Mouse (Mus musculus) C2C12 (cell line): ENCODE results near the gene Cfap221.

ENCODE experiments used
- CTCF ChIP-seq: IDR thresholded peaks from one replicate; pipeline ENCODE4 v1.5.1; 2011; ENCODE audit not compliant: control insufficient read depth, insufficient read depth, insufficient read length
- FOSL1 ChIP-seq: IDR thresholded peaks from one replicate; pipeline ENCODE4 v1.8.0; 2011; ENCODE audit warnings: mild to moderate bottlenecking, low read length; ENCODE audit not compliant: poor library complexity, insufficient read depth, severe bottlenecking
- MYOG ChIP-seq: IDR thresholded peaks from one replicate; pipeline ENCODE4 v1.6.1; 2011; ENCODE audit not compliant: control insufficient read depth, insufficient read length; ENCODE audit errors: extremely low read depth
- USF1 ChIP-seq: IDR thresholded peaks from one replicate; pipeline ENCODE4 v1.6.1; 2011; ENCODE audit warnings: low read depth, mild to moderate bottlenecking, control low read depth, moderate library complexity

- no peak for TF ChIP-seq CTCF
- TF ChIP-seq MYOG = no peak
- TF ChIP-seq USF1 = no peak
- TF ChIP-seq FOSL1 = no peak
These were observed 104.1 kb downstream of the Cfap221 start for GRCm38 (mm10) chr1:119892933-119893332.
